In genomic region chr3:38433495-38434464, GRCm38 (mm10) we compare ENCODE assay signal across 12 mouse cellular contexts. TPM values are rescaled to one million over a fixed set of nuclear protein-coding genes. Genes with fewer than 3 reads are reported as not detected.
DNase-seq lines count a peak whose midpoint lies in the region; ATAC-seq and TF ChIP-seq lines count a peak whose summit lies in the region.
"Had no signal": no experiment of that assay in that cellular context is flagged by ENCODE, and none has a peak within 500 bp of the region (broad histone marks: within the 10 kb centered on the region; RNA-seq: fewer than 3 reads in every experiment).

No protein-coding gene starts in this region.

- TF ChIP-seq CTCF in stomach, postnatal 0 days (IDR thresholded peaks at IDR 0.05; ENCODE audit: low read depth) = no peak

- H3K4me3 ChIP-seq in stomach, embryonic 14.5 days (ENCODE audit: low read depth, low read length) = no peak overlapping the region
- H3K4me3 ChIP-seq in stomach, postnatal 0 days (ENCODE audit: low read depth, low read length) = no peak overlapping the region
- H3K4me3 ChIP-seq: embryonic facial prominence, embryonic 12.5 days; heart, embryonic 15.5 days; limb, embryonic 15.5 days had no signal

- H3K27ac ChIP-seq in stomach, embryonic 14.5 days (ENCODE audit: low read length) = no peak overlapping the region
- H3K27ac ChIP-seq in stomach, postnatal 0 days (replicated peaks) = no peak overlapping the region
- H3K27ac ChIP-seq: embryonic facial prominence, embryonic 12.5 days; heart, embryonic 15.5 days; limb, embryonic 15.5 days had no signal

- no peak overlapping the region for H3K4me2 ChIP-seq in stomach, embryonic 14.5 days (replicated peaks; ENCODE audit: low read depth, low read length)
- H3K4me2 ChIP-seq in stomach, postnatal 0 days (replicated peaks; ENCODE audit: low read depth) = no peak overlapping the region
- H3K4me2 ChIP-seq: embryonic facial prominence, embryonic 12.5 days; heart, embryonic 15.5 days; limb, embryonic 15.5 days had no signal

- no peak for DNase-seq in stomach, postnatal 0 days (ENCODE audit: low spot score)
- no peak for DNase-seq in layer of hippocampus, postnatal 14 days (ENCODE audit: low spot score in 2 of 2)
- DNase-seq in cerebellum, adult 11 months = no peak
- DNase-seq in embryo, embryonic 11 days = no peak
- DNase-seq: kidney, adult 2 months; thymus, adult 18-20 months had no signal

- peak; percentile 71; the same call in 1 of the 2 replicates for ATAC-seq in stomach, embryonic 14.5 days (ENCODE audit: insufficient number of reproducible peaks, insufficient read depth, low FRiP score, low read depth)
- ATAC-seq in stomach, postnatal 0 days (ENCODE audit: low FRiP score, low TSS enrichment) = no peak
- ATAC-seq in granulocyte monocyte progenitor cell, adult 5-6 weeks (replicated peaks; ENCODE audit: poor library complexity, severe bottlenecking) = peak; percentile 77
- peak; percentile 64 for ATAC-seq in megakaryocyte-erythroid progenitor cell, adult 5-6 weeks (replicated peaks; ENCODE audit: low FRiP score, low TSS enrichment, poor library complexity, severe bottlenecking)

- H3K27me3 ChIP-seq in stomach, embryonic 14.5 days (ENCODE audit: control insufficient read depth, insufficient read depth, low read length) = no peaks in the 10 kb centered on the region
- H3K27me3 ChIP-seq in stomach, postnatal 0 days (ENCODE audit: control insufficient read depth, insufficient read depth, low read length) = no peaks in the 10 kb centered on the region
- H3K27me3 ChIP-seq: embryonic facial prominence, embryonic 12.5 days; heart, embryonic 15.5 days; limb, embryonic 15.5 days had no signal

- H3K9ac ChIP-seq in stomach, embryonic 14.5 days (replicated peaks; ENCODE audit: low read depth, low read length) = no peak overlapping the region
- H3K9ac ChIP-seq in stomach, postnatal 0 days (ENCODE audit: low read length) = no peak overlapping the region
- H3K9ac ChIP-seq: embryonic facial prominence, embryonic 12.5 days; heart, embryonic 15.5 days; limb, embryonic 15.5 days had no signal

- no peak for TF ChIP-seq EP300 in stomach, postnatal 0 days (optimal IDR thresholded peaks at IDR 0.05)

- WGBS in stomach, embryonic 14.5 days = 27% methylated on average over 11 of the region's 11 CpGs
- 19% methylated on average over 11 of the region's 11 CpGs for WGBS in stomach, postnatal 0 days

- no peaks in the 10 kb centered on the region for H3K9me3 ChIP-seq in stomach, embryonic 14.5 days (ENCODE audit: control insufficient read depth, low read depth, low read length)
- no peaks in the 10 kb centered on the region for H3K9me3 ChIP-seq in stomach, postnatal 0 days (ENCODE audit: control insufficient read depth, low read length)
- H3K9me3 ChIP-seq: embryonic facial prominence, embryonic 12.5 days; heart, embryonic 15.5 days; limb, embryonic 15.5 days had no signal

- H3K36me3 ChIP-seq in stomach, embryonic 14.5 days (ENCODE audit: control insufficient read depth, insufficient read depth, low read length) = no peaks in the 10 kb centered on the region
- H3K36me3 ChIP-seq in stomach, postnatal 0 days (ENCODE audit: control insufficient read depth, insufficient read depth, low read length) = no peaks in the 10 kb centered on the region
- H3K36me3 ChIP-seq: embryonic facial prominence, embryonic 12.5 days; heart, embryonic 15.5 days; limb, embryonic 15.5 days had no signal

- peaks cover 13% of the 10 kb centered on the region; the same call in 1 of the 2 replicates for H3K4me1 ChIP-seq in stomach, embryonic 14.5 days (ENCODE audit: control insufficient read depth, insufficient read depth, low read length)
- no peaks in the 10 kb centered on the region for H3K4me1 ChIP-seq in stomach, postnatal 0 days (replicated peaks; ENCODE audit: control insufficient read depth, insufficient read depth)
- H3K4me1 ChIP-seq: limb, embryonic 15.5 days had no signal

RNA-seq across cellular contexts. Expression of gene Ankrd50, which starts 50.9 kb away (rescaled TPM):
- 24.2 and 26.6 TPM in 2 replicates for polyA plus RNA-seq in stomach, embryonic 14.5 days (2014; fragmentation: Nextera tagmentation; extraction: Ambion mirVana)
- polyA plus RNA-seq in stomach, postnatal 0 days (2015; fragmentation: Nextera tagmentation; extraction: Ambion mirVana) = 9.8 and 11.1 TPM in 2 replicates
- total RNA-seq in granulocyte monocyte progenitor cell, adult 5-6 weeks (2014; fragmentation: Nextera tagmentation) = 4.7 and 5.0 TPM in 2 replicates
- 6.2 TPM in 2 replicates for total RNA-seq in granulocyte monocyte progenitor cell, adult 5-6 weeks (2017)
- 6.3 and 9.2 TPM in 2 replicates for total RNA-seq in megakaryocyte-erythroid progenitor cell, adult 5-6 weeks (2014; fragmentation: Nextera tagmentation)
- 4.3 and 5.7 TPM in 2 replicates for total RNA-seq in megakaryocyte-erythroid progenitor cell, adult 5-6 weeks (2017)
- 10 to 100 TPM; 51.1 to 54.5 TPM for total RNA-seq in layer of hippocampus, postnatal 14 days (2021)

Comparison
In these comparisons a context has a peak if more than half of its experiments do, and no peak if none do; other contexts are left out.
1. RNA of gene Ankrd50, which starts 50.9 kb away (total RNA-seq): 51.1 to 54.5 TPM in layer of hippocampus, postnatal 14 days; 4.3 to 9.2 TPM in megakaryocyte-erythroid progenitor cell, adult 5-6 weeks and 4.7 to 6.2 TPM in granulocyte monocyte progenitor cell, adult 5-6 weeks; every median in the first group is over 4 times any median in the second.